Mouse (Mus musculus): Measurements from ENCODE around the gene Josd1. TPM values are rescaled to one million over a fixed set of nuclear protein-coding genes. Genes with fewer than 3 reads are reported as not detected.
A peak's percentile ranks its signal among the peaks of the same experiment; 100 is the strongest.

Josd1 gene
- polyA plus RNA-seq, 1 experiment from 2014 or later, result 38.3 TPM

GRCm38 (mm10) chr15:79690426-79691022 is 2.8 kb upstream of the Josd1 start, which contains the start of gene Gtpbp1:
Gtpbp1 (plus strand) TSS chr15:79690845.
- Histone ChIP-seq H3K9me3 (replicated peaks) (no peaks in the 10 kb centered on the region), H3K36me3 (peaks cover 10% of the 10 kb centered on the region), H3K4me2 (peak within 1 kb of the TSS; percentile 85), H3K27me3 (replicated peaks) (no peaks in the 10 kb centered on the region), H3K4me1 (peaks cover 70% of the 10 kb centered on the region), H3K27ac (peak within 1 kb of the TSS; percentile 95), H3K4me3 (peak within 1 kb of the TSS; percentile 91), H3K9ac (peak within 1 kb of the TSS; percentile 97)
- ATAC-seq, result peak; percentile 88
- WGBS (ENCODE audit: insufficient replicate concordance), result under 1% methylated on average over 45 of the region's 45 CpGs

DNA sequence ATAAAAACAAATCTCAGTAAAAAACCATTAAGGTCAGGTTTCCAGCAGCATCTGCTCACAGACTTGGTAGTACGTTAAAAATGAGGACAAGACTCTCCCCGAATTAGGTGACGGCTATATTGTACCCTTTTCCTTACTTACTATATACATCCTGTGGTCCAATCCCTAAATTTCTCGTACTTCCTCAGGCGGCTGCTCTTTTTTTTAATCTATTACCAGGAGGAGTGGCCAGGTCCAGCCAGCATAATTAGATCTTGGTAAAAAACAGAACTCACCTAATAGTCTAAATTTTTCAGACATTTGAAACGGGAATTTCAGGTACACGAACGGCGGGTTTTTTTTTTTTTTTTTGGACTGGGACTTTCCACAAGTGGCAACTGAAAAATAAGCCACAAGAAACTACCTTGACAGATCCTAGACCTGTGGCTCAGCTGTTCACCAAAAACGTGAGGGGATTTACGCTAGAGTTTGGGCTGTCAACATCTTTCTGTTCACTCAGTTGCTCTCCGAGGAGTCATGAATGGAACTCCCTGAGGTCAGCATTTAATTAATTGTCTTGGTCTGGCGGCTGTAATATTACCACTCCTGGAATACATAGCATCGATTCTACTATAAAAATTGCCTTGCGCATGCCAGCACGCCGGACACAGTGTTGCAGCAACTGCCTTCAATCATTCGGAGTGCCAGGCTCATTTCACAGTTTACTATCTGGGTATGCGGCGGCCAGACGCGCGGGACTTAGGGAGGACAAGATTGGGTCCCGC is 2.1 kb upstream of the Josd1 start:
- H3K27ac ChIP-seq, result peak overlapping the region; percentile 95
- no peaks in the 10 kb centered on the region for H3K27me3 ChIP-seq (replicated peaks)
- ATAC-seq, result no peak
- H3K36me3 ChIP-seq, result peaks cover 4% of the 10 kb centered on the region
- peak overlapping the region; percentile 85 for H3K4me2 ChIP-seq
- H3K4me3 ChIP-seq, result peak overlapping the region; percentile 91
- WGBS (ENCODE audit: insufficient replicate concordance), result 18% methylated on average over 24 of the region's 24 CpGs
- H3K9me3 ChIP-seq (replicated peaks), result no peaks in the 10 kb centered on the region
- peak overlapping the region; percentile 71 for H3K9ac ChIP-seq
- peaks cover 70% of the 10 kb centered on the region for H3K4me1 ChIP-seq

GRCm38 (mm10) chr15:79688268-79688956 is 693 bp upstream of the Josd1 start:
- Histone ChIP-seq H3K36me3 (peaks cover 5% of the 10 kb centered on the region), H3K27me3 (replicated peaks) (no peaks in the 10 kb centered on the region), H3K27ac (peak overlapping the region; percentile 96), H3K4me2 (peak overlapping the region; percentile 90), H3K9ac (peak overlapping the region; percentile 98), H3K4me1 (peaks cover 70% of the 10 kb centered on the region), H3K9me3 (replicated peaks) (no peaks in the 10 kb centered on the region), H3K4me3 (peak overlapping the region; percentile 96)
- WGBS (ENCODE audit: insufficient replicate concordance), result 8% methylated on average over 8 of the region's 8 CpGs
- no peak for ATAC-seq

GRCm38 (mm10) chr15:79687175-79687574 is 544 bp downstream of the Josd1 start:
- under 1% methylated on average over 33 of the region's 33 CpGs for WGBS (ENCODE audit: insufficient replicate concordance)
- Histone ChIP-seq H3K4me3 (peak overlapping the region; percentile 96), H3K4me2 (peak overlapping the region; percentile 90), H3K9ac (peak overlapping the region; percentile 98), H3K27ac (peak overlapping the region; percentile 96), H3K27me3 (replicated peaks) (no peaks in the 10 kb centered on the region), H3K36me3 (peaks cover 11% of the 10 kb centered on the region), H3K4me1 (peaks cover 70% of the 10 kb centered on the region), H3K9me3 (replicated peaks) (no peaks in the 10 kb centered on the region)
- ATAC-seq, result no peak

DNA sequence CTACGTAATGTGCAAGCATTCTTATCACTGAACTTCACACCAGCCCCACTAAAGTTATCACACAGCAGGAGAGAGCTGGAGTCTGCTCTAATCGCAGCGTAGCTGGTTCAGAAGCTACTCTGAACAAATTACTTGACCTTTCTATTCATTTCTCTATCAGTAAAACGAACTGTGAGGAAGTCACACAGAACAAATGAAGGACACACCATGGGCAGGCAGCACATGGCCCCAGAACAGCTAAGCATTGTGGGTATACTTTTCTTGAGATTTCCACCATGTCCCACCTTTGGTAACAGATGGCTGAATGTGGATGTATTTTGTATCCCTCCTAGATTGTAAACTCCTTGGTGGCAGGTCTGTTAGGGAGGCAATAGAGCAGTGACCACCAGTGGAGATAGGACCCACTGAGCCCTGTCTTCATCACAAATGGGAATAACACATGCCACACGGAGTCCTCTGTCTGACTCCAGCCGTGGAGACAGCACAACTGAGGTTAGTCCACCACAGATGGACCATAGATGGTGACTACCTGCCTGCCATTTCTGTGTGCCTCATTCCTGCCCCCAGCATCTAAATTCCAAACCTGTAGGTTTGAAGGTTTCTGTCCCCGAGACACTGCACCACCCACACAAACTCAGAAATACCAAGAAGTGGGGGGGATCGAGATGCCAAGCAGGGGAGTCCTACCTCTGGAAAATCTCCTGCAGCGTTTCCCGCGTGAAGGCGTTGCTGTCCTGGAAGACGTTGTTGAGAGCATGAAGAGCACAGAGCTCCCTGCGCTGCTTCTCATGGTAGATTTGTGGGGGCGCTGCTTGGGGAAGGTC is 1.5 kb downstream of the Josd1 start:
- WGBS (ENCODE audit: insufficient replicate concordance), result 3% methylated on average over 15 of the region's 15 CpGs
- peaks cover 72% of the 10 kb centered on the region for H3K4me1 ChIP-seq

GRCm38 (mm10) chr15:79685141-79685641 is 2.5 kb downstream of the Josd1 start:
- no peak for ATAC-seq
- H3K4me1 ChIP-seq, result peaks cover 83% of the 10 kb centered on the region
- WGBS (ENCODE audit: insufficient replicate concordance), result 34% methylated on average over 6 of the region's 6 CpGs

More for the DNA sequence above, 1.5 kb downstream of the Josd1 start:
- Histone ChIP-seq H3K36me3 (peaks cover 14% of the 10 kb centered on the region), H3K9me3 (replicated peaks) (no peaks in the 10 kb centered on the region), H3K27ac (peak overlapping the region; percentile 96), H3K9ac (peak overlapping the region; percentile 98), H3K4me2 (peak overlapping the region; percentile 90), H3K27me3 (replicated peaks) (no peaks in the 10 kb centered on the region), H3K4me3 (peak overlapping the region; percentile 96)
- peak; percentile 21; the same call in 1 of the 2 replicates for ATAC-seq

DNA sequence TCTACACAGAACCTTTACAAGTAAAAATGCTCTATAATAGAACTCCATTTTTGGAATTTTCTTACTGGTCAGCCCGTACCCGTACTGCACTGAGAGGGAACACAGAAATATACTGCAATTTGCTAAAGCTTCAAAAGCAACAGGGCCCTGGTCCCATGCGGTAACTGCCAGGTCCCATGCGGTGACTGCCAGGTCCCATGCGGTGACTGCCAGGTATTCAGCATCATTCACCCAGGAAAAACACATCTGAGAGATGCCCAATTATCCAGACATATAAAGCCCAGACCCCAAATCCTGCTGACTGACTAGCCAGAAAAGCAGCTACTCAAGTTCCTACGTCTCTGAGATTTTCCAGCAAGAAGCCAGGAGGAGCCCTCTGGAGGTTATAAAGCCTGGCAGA is 3.1 kb downstream of the Josd1 start:
- H3K4me1 ChIP-seq, result peaks cover 80% of the 10 kb centered on the region
- no peaks in the 10 kb centered on the region for H3K27me3 ChIP-seq (replicated peaks)
- no peak for ATAC-seq
- H3K9me3 ChIP-seq (replicated peaks), result no peaks in the 10 kb centered on the region
- H3K9ac ChIP-seq, result peak overlapping the region; percentile 98
- H3K4me2 ChIP-seq, result peak overlapping the region; percentile 90
- H3K4me3 ChIP-seq, result peak overlapping the region; percentile 96
- peak overlapping the region; percentile 96 for H3K27ac ChIP-seq
- WGBS (ENCODE audit: insufficient replicate concordance), result 78% methylated on average over 6 of the region's 6 CpGs
- H3K36me3 ChIP-seq, result peaks cover 29% of the 10 kb centered on the region

More at GRCm38 (mm10) chr15:79685141-79685641, 2.5 kb downstream of the Josd1 start:
- Histone ChIP-seq H3K9ac (peak overlapping the region; percentile 98), H3K4me2 (peak overlapping the region; percentile 90), H3K4me3 (peak overlapping the region; percentile 96), H3K27me3 (replicated peaks) (no peaks in the 10 kb centered on the region), H3K36me3 (peaks cover 24% of the 10 kb centered on the region), H3K9me3 (replicated peaks) (no peaks in the 10 kb centered on the region), H3K27ac (peak overlapping the region; percentile 96)

DNA sequence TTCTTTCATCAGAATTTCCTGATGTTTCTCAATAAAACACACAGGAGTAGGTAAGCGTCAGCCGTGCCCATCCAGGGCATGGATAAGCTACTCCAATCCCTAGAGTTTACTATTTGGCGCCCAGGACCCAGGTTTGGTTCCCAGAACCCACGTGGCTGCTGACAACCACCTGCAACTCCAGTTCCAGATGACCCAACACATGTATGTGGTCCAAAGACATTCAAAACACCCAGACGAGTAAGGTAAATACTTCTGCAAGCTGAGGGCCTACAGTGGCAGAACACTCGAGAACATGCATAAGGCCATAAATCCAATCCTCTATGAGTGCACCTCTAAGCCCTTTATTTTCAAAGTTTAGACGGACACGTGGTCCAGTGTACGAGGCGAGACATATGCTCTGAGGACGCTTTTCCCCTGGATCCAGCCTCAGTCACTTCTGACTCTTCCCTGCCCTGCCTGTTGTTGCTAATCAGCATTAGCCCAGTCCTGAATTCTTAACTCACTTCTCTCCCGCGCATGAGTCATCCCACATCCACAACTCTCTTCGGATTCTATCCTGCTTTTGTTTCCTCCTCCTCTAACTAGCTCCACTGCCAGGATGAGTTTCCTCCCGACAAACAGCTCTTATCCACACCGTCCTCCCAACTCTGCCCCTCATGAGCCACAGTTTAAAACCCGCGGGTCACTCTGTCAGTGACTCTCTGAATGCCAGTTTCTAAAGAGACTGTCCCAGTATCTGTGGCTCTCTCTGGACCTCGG is 3.8 kb downstream of the Josd1 start:
- H3K4me1 ChIP-seq, result peaks cover 79% of the 10 kb centered on the region
- peak overlapping the region; percentile 98 for H3K9ac ChIP-seq
- H3K36me3 ChIP-seq, result peaks cover 36% of the 10 kb centered on the region
- peak overlapping the region; percentile 96 for H3K4me3 ChIP-seq
- H3K4me2 ChIP-seq, result peak overlapping the region; percentile 90
- H3K27me3 ChIP-seq (replicated peaks), result no peaks in the 10 kb centered on the region
- 48% methylated on average over 19 of the region's 19 CpGs for WGBS (ENCODE audit: insufficient replicate concordance)
- ATAC-seq, result no peak
- peak overlapping the region; percentile 96 for H3K27ac ChIP-seq
- no peaks in the 10 kb centered on the region for H3K9me3 ChIP-seq (replicated peaks)

GRCm38 (mm10) chr15:79683146-79683545 is 4.6 kb downstream of the Josd1 start:
- WGBS (ENCODE audit: insufficient replicate concordance), result 67% methylated on average over 6 of the region's 6 CpGs
- peak overlapping the region; percentile 96 for H3K4me3 ChIP-seq
- H3K27ac ChIP-seq, result peak overlapping the region; percentile 96
- peak overlapping the region; percentile 98 for H3K9ac ChIP-seq
- H3K9me3 ChIP-seq (replicated peaks), result no peaks in the 10 kb centered on the region
- no peaks in the 10 kb centered on the region for H3K27me3 ChIP-seq (replicated peaks)
- ATAC-seq, result no peak
- H3K4me2 ChIP-seq, result peak overlapping the region; percentile 90
- H3K36me3 ChIP-seq, result peaks cover 39% of the 10 kb centered on the region
- peaks cover 75% of the 10 kb centered on the region for H3K4me1 ChIP-seq

DNA sequence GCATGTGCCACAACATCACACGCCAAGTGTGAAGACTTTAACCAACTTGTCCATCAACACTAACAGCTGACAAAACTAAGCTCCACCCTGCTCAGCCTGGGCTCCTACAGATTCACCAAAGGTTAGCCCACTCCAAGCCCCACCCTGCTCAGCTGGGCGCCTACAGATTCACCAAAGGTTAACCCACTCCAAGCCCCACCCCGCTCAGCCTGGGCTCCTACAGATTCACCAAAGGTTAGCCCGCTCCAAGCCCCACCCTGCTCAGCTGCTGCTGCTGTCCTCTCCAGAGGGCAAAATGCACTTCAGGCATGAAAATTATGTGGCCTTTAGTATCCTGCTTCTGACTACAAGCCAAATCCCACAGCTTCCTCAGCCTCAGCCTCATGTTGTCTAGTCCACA is 5.7 kb downstream of the Josd1 start:
- Histone ChIP-seq H3K27ac (peak overlapping the region; percentile 96), H3K27me3 (replicated peaks) (no peaks in the 10 kb centered on the region), H3K9me3 (replicated peaks) (no peaks in the 10 kb centered on the region), H3K4me1 (peaks cover 74% of the 10 kb centered on the region), H3K9ac (no peak overlapping the region; the same call in 1 of the 2 replicates), H3K4me2 (peak overlapping the region; percentile 90), H3K4me3 (no peak overlapping the region; the same call in 1 of the 2 replicates), H3K36me3 (peaks cover 50% of the 10 kb centered on the region)
- 60% methylated on average over 4 of the region's 4 CpGs for WGBS (ENCODE audit: insufficient replicate concordance)
- peak; percentile 62; the same call in 1 of the 2 replicates for ATAC-seq
